Mouse (Mus musculus) kidney, postnatal 4 days (tissue): ENCODE measurements around the gene Amy2a1.
"Not testable (repeated sequence)": the region's sequence is repeated elsewhere in the genome, so short reads cannot be mapped to it uniquely, and the experiment has no call there.

Source experiments
- DNase-seq, 2 experiments: peaks; one replicate each; pipeline ENCODE4 v3.0.0; 2021; ENCODE audit warnings: mixed read lengths in 2 of 2

Gene Amy2a1

GRCm38 (mm10) chr3:113532328-113532727 lies at the start of gene Amy2a1:
Amy2a1 (minus strand) TSS chr3:113532428.
- DNase-seq: not testable (repeated sequence)

GRCm38 (mm10) chr3:113574578-113574977 lies 42.4 kb upstream of the Amy2a1 start:
- no peak for DNase-seq

GRCm38 (mm10) chr3:113574138-113574537 lies 41.9 kb upstream of the Amy2a1 start:
- no peak for DNase-seq

GRCm38 (mm10) chr3:113572158-113572557 lies 39.9 kb upstream of the Amy2a1 start:
- no peak for DNase-seq

GRCm38 (mm10) chr3:113539692-113540091 lies 7.5 kb upstream of the Amy2a1 start:
- no peak for DNase-seq
